Mouse (Mus musculus) midbrain, embryonic 11.5 days (tissue): ENCODE measurements at regions not wholly inside any gene's neighbourhood (a gene's known extent, or its start where the extent isn't known, plus 50 kb on each side); places are given as distances from the start of the nearest gene placed in this dataset.

ENCODE experiments used
- ATAC-seq: fragments of 200-750 bp; cut with Nextera tagmentation; 2 replicates; pipeline ENCODE4 v1.8.0; 2017; ENCODE audit warnings: moderate TSS enrichment, moderate library complexity; ENCODE audit not compliant: low FRiP score
- DNase-seq: peaks from one replicate; pipeline ENCODE4 v3.0.0; 2015; ENCODE audit warnings: low spot score; ENCODE audit errors: missing footprints
- H3K27ac ChIP-seq: fragments of 300-500 bp; sonication (generic); 2 replicates; pipeline ENCODE4 v1.5.1; 2014; ENCODE audit warnings: low read depth, low read length
- H3K27me3 ChIP-seq: fragments of 300-500 bp; sonication (generic); 2 replicates; pipeline ENCODE4 v1.6.1; 2014; ENCODE audit warnings: mild to moderate bottlenecking, low read length, moderate library complexity, mixed read lengths; ENCODE audit not compliant: control insufficient read depth, insufficient read depth
- H3K36me3 ChIP-seq: fragments of 300-500 bp; sonication (generic); 2 replicates; pipeline ENCODE4 v1.6.1; 2014; ENCODE audit warnings: mild to moderate bottlenecking, low read length, moderate library complexity, mixed read lengths; ENCODE audit not compliant: control insufficient read depth, insufficient read depth
- H3K4me1 ChIP-seq: fragments of 300-500 bp; sonication (generic); 2 replicates; pipeline ENCODE4 v1.6.1; 2014; ENCODE audit warnings: low read length; ENCODE audit not compliant: control insufficient read depth, insufficient read depth
- H3K4me2 ChIP-seq: fragments of 300-500 bp; sonication (generic); 2 replicates; pipeline ENCODE4 v1.6.1; 2014; ENCODE audit warnings: mild to moderate bottlenecking, moderate library complexity
- H3K4me3 ChIP-seq: fragments of 300-500 bp; sonication (generic); 2 replicates; pipeline ENCODE4 v1.5.1; 2014; ENCODE audit warnings: low read depth, low read length
- H3K9ac ChIP-seq: fragments of 300-500 bp; sonication (generic); 2 replicates; pipeline ENCODE4 v1.6.1; 2014; ENCODE audit warnings: low read length
- H3K9me3 ChIP-seq: fragments of 300-500 bp; sonication (generic); 2 replicates; pipeline ENCODE4 v1.6.1; 2016; ENCODE audit warnings: low read length; ENCODE audit not compliant: control insufficient read depth
- whole genome bisulfite sequencing: fragments of 180-500 bp; shearing (Covaris S2); extraction: QIAGEN DNeasy Blood & Tissue Kit; methylation state at CpG from one replicate; pipeline ENCODE4 v1.1.7; 2014; 5-methylcytosine and 5-hydroxymethylcytosine counted together

DNA sequence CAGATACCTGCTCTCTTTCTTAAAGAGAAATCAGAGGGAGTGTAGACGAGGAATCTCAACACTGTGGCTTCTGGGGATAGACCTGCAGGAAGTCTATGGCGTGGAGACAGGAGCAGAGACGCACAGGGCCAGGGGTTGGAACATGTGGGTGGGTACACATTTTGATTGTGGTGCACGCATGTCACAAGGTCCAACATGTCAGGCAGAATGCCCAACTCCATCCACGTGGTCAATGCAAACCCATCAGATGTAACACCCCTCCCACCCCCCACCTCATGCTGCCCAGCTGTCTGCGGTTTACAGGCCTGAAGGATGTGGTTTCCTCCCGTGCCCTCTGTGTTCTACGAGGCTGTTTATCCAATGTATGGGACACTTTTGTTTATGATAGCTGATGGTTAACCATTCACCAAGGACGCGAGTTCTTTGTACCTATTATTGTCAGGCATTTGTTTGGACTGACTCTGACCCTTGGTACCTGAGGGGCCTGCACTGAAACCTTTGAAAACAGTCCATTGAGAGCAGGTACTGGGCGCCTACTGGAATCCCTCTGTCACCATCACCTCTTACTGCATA lies 142.2 kb downstream of the Irs2 start:
- H3K4me1 ChIP-seq = peaks cover 10% of the 10 kb centered on the region
- 78% methylated on average over 11 of the region's 11 CpGs for WGBS

DNA sequence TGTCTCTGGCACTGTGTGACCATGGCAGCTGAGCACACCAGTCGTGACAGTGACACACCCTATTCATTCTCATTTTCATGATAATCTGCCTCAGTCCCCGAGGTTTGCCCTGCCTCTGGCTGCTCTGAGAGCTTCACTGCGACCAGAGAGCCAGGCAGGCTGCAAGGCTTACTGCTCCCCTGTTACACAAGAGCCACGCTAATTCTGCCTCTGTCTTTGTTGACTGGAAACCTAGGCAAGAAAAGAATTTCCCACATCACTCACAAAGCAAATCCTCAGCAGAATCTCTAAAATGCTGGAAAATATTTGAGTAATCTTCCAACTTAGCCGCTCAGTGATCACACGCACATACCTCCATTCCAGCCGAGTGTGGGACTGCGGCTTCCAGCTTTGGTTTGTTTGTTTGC lies 142.8 kb downstream of the Irs2 start:
- H3K27me3 ChIP-seq = peaks cover 2% of the 10 kb centered on the region; the same call in 1 of the 2 replicates
- H3K36me3 ChIP-seq = no peaks in the 10 kb centered on the region
- H3K4me3 ChIP-seq = no peak overlapping the region
- ATAC-seq (peak; percentile 68), DNase-seq (peak; percentile 89)
- WGBS = 33% methylated on average over 8 of the region's 8 CpGs
- H3K27ac ChIP-seq = no peak overlapping the region; the same call in 1 of the 2 replicates
- peaks cover 10% of the 10 kb centered on the region for H3K4me1 ChIP-seq
- H3K4me2 ChIP-seq = no peak overlapping the region
- peak overlapping the region; percentile 11; the same call in 1 of the 2 replicates for H3K9ac ChIP-seq
- no peaks in the 10 kb centered on the region for H3K9me3 ChIP-seq

More for the DNA sequence above, 142.2 kb downstream of the Irs2 start:
- H3K4me3 ChIP-seq = no peak overlapping the region
- no peak overlapping the region for H3K27ac ChIP-seq
- ATAC-seq (no peak), DNase-seq (no peak)
- H3K9ac ChIP-seq = no peak overlapping the region
- no peaks in the 10 kb centered on the region for H3K9me3 ChIP-seq
- no peak overlapping the region for H3K4me2 ChIP-seq
- H3K36me3 ChIP-seq = no peaks in the 10 kb centered on the region
- H3K27me3 ChIP-seq = peaks cover 2% of the 10 kb centered on the region; the same call in 1 of the 2 replicates

DNA sequence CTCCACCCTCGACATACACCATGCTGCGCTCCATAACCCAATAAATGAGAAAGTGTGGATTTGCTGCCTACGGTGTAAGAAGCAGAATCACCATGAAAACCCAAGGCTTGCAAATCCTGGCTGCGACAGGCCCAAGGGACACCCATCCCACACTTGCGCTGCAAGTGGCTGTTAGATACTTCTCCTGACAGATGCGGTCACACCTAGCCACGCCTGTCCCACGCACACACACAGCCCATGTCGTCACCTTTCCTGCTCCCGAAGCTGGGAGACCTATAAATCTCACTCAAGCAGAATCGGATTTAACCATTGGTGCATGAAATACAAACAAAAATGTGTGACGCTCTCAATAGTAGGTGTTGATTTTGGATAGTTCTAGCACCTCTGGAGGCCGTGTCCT lies 145.8 kb downstream of the Irs2 start:
- no peak for DNase-seq
- Histone ChIP-seq H3K4me1 (peaks cover 10% of the 10 kb centered on the region), H3K9me3 (no peaks in the 10 kb centered on the region), H3K4me3 (no peak overlapping the region), H3K9ac (no peak overlapping the region), H3K36me3 (no peaks in the 10 kb centered on the region), H3K27ac (no peak overlapping the region), H3K27me3 (peaks cover 2% of the 10 kb centered on the region; the same call in 1 of the 2 replicates), H3K4me2 (no peak overlapping the region)
- no peak for ATAC-seq
- 85% methylated on average over 13 of the region's 13 CpGs for WGBS

DNA sequence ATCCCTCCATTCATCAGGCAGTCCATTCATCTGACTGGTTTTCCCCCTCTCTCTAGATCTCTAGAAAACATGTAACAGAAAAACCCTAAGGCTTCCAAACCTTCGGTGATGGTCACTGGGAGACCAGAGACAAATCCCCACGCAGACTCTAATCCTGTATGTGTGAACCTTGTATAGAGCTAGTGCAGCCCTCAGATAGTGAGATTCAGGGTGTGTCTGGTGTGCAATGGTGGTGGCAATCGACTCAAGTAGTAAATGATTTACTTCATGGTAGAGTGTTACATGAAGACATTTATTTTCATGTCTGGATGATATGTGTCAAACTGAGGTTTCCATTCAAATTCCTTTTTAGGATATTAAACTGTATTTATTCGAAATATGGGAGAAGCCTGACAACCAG lies 147.4 kb downstream of the Irs2 start:
- no peak overlapping the region for H3K9ac ChIP-seq

DNA sequence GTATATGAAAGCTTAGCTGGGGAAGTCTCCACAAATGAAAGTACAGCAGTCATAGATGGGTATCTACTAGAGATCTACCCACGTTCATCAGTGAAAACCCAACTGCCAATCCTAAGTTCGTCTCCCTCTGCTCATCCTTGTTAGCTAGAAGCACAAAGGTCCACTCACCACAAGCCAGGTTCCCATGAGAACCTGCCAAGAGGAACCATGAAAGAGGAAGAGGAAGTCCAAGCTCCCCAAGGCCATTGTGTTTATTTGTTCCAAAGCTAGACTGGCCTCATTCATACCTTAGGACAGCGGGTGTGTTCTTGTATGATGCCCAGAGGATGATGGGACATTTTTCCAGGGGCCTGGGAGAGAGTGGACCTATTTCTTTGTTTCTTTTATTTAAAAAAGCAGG lies 150.4 kb downstream of the Irs2 start:
- no peak overlapping the region for H3K9ac ChIP-seq
- no peak overlapping the region for H3K4me3 ChIP-seq
- H3K4me1 ChIP-seq = peaks cover 6% of the 10 kb centered on the region
- no peak overlapping the region for H3K4me2 ChIP-seq
- no peak overlapping the region for H3K27ac ChIP-seq
- no peak for ATAC-seq
- WGBS = 96% methylated on average over 3 of the region's 3 CpGs
- H3K36me3 ChIP-seq = no peaks in the 10 kb centered on the region
- 0 out of 2 replicates have a peak, but pooled peaks cover under 1% of the 10 kb centered on the region for H3K27me3 ChIP-seq
- DNase-seq = peak; percentile 37
- no peaks in the 10 kb centered on the region for H3K9me3 ChIP-seq

More for the DNA sequence above, 147.4 kb downstream of the Irs2 start:
- peak; percentile 45 for DNase-seq
- H3K27me3 ChIP-seq = peaks cover 2% of the 10 kb centered on the region; the same call in 1 of the 2 replicates
- H3K36me3 ChIP-seq = no peaks in the 10 kb centered on the region
- no peak for ATAC-seq
- no peak overlapping the region for H3K4me3 ChIP-seq
- no peaks in the 10 kb centered on the region for H3K9me3 ChIP-seq
- no peak overlapping the region for H3K27ac ChIP-seq
- H3K4me2 ChIP-seq = no peak overlapping the region
- H3K4me1 ChIP-seq = peaks cover 15% of the 10 kb centered on the region
- WGBS = 85% methylated on average over 4 of the region's 4 CpGs

DNA sequence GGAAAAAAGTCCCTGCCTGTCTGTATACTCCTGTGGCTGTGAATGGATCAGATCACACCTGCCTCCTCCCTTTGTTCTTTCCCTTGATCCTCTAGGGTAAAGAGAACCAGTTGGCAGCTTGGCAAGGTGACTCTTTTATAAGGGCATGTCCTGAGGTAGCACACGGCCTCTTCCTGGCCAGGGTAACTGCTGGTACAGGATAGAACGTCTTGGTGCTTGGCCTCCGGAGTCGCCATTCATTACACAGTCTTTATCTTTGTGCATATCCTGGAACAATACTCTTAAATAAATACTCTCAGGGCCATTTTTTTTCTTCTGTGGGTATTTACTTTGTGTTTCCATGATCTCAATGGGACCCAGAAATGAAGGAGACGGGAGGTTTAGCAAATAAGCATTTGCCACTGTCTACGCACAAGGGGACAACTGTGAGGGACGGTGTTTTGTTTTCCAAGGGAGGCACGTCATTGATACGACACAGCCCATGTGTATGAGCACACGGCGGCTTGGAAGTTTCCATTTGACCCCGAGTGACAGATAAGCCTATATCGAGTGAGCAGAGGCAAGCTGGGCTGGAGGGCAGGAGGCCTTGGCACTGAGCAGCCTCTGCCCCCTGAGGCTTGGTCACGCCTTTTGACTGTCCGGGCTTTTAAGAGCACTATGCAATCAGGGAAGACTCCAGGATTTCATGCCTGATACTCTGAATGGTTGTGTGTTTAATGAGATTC lies 151.1 kb downstream of the Irs2 start:
- H3K27ac ChIP-seq = no peak overlapping the region
- H3K4me1 ChIP-seq = peaks cover 6% of the 10 kb centered on the region
- H3K9ac ChIP-seq = no peak overlapping the region
- 51% methylated on average over 15 of the region's 15 CpGs for WGBS
- no peak overlapping the region for H3K4me3 ChIP-seq
- no peaks in the 10 kb centered on the region for H3K9me3 ChIP-seq
- no peaks in the 10 kb centered on the region for H3K36me3 ChIP-seq
- DNase-seq (peak; percentile 77), ATAC-seq (no peak)
- no peaks in the 10 kb centered on the region for H3K27me3 ChIP-seq
- no peak overlapping the region for H3K4me2 ChIP-seq

DNA sequence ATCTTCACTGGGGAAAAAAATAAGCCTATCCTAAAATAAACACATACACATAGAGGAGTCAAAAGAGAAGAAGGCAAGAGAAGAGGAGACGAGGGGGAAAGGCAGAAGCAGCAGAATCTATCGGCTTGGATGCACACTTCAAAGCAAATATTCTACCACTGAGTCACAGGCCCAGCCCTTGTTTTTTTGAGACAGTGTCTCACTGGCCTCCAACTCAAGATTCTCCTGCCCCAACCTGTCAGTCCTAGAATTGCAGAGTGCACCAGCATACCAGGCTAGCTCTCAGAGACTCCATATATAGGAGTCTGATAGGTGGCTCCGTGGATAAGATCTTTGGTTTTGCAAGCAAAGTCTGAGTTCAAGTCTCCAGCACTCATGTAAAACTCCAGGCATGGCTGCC lies 152.6 kb downstream of the Irs2 start:
- Histone ChIP-seq H3K36me3 (no peaks in the 10 kb centered on the region), H3K9ac (no peak overlapping the region), H3K4me3 (no peak overlapping the region), H3K27ac (no peak overlapping the region), H3K9me3 (no peaks in the 10 kb centered on the region), H3K4me1 (peaks cover 6% of the 10 kb centered on the region), H3K27me3 (no peaks in the 10 kb centered on the region), H3K4me2 (no peak overlapping the region)
- ATAC-seq (no peak), DNase-seq (peak; percentile 69)
- 90% methylated on average over 3 of the region's 3 CpGs for WGBS

DNA sequence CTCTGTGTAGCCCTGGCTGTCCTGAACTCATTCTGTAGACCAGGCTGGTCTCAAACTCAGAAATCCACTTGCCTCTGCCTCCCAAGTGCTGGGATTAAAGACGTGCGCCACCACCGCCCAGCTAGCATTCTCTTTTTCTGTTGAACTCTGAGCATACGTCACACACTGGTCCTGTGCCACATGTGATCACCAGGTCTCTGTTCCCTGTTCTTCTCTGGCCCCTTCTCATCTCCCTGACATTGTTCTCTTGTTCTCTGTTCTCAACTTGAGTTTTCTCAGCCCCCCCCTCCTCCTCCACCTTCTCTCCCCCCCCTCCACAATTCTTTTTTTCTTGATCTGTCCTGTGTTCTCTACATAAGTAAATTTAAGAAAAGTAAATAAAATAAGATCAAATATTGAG lies 153.1 kb downstream of the Irs2 start:
- no peak overlapping the region for H3K27ac ChIP-seq
- no peak overlapping the region for H3K9ac ChIP-seq
- WGBS = 84% methylated on average over 4 of the region's 4 CpGs
- H3K9me3 ChIP-seq = no peaks in the 10 kb centered on the region
- ATAC-seq (no peak), DNase-seq (peak; percentile 53)
- no peak overlapping the region for H3K4me2 ChIP-seq
- no peak overlapping the region for H3K4me3 ChIP-seq
- H3K4me1 ChIP-seq = peaks cover 6% of the 10 kb centered on the region
- H3K27me3 ChIP-seq = no peaks in the 10 kb centered on the region
- no peaks in the 10 kb centered on the region for H3K36me3 ChIP-seq

DNA sequence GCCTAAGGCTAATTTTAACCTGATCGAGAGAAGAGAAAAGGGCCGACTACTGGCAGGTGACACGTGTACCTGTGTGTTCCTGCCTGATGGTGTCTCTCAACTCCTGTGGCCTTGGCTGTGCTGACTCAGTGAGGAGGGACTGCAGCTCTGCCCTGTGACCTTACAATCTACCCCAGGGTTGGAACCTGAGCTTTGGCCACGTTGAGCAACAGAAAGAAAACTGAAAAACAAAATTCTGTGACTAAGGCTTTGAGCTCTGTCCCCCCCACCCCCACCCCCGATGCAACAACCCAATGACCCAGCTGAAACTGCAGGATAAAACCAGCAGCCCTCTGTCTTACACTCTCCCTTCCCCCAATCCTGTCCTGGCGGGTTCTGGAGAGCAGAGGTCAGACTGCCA lies 153.7 kb downstream of the Irs2 start:
- ATAC-seq = no peak
- no peaks in the 10 kb centered on the region for H3K27me3 ChIP-seq
- H3K4me2 ChIP-seq = no peak overlapping the region
- H3K4me1 ChIP-seq = peaks cover 6% of the 10 kb centered on the region
- no peak overlapping the region for H3K4me3 ChIP-seq
- no peak overlapping the region for H3K9ac ChIP-seq
- no peak overlapping the region for H3K27ac ChIP-seq
- WGBS = 63% methylated on average over 6 of the region's 6 CpGs
- H3K36me3 ChIP-seq = no peaks in the 10 kb centered on the region
- peak; percentile 51 for DNase-seq
- no peaks in the 10 kb centered on the region for H3K9me3 ChIP-seq
